Mouse (Mus musculus): ENCODE results near the gene Lrfn4.
"Not testable (repeated sequence)": the region's sequence is repeated elsewhere in the genome, so short reads cannot be mapped to it uniquely, and the experiment has no call there.

- TF ChIP-seq CTCF (IDR thresholded peaks at IDR 0.05; ENCODE audit: low read depth, low read length); POLR2A (IDR thresholded peaks at IDR 0.05; ENCODE audit: insufficient read depth, low read length); EP300 (IDR thresholded peaks at IDR 0.05; ENCODE audit: insufficient read depth, low read depth, low read length): not testable (repeated sequence)
Measured at GRCm38 (mm10) chr19:4586783-4587182, 28.7 kb downstream of the Lrfn4 start.
